Mouse (Mus musculus) forebrain, embryonic 11.5 days (tissue): ENCODE results near the gene Hhatl. TPM values are rescaled to one million over a fixed set of nuclear protein-coding genes. Genes with fewer than 3 reads are reported as not detected.

Source experiments
- ATAC-seq: fragments of 200-750 bp; cut with Nextera tagmentation; replicated peaks from 2 replicates; pipeline ENCODE4 v1.8.0; 2017; ENCODE audit warnings: moderate TSS enrichment; ENCODE audit not compliant: low FRiP score
- DNase-seq: peaks from one replicate; pipeline ENCODE4 v3.0.0-alpha.2; 2017; ENCODE audit warnings: low spot score
- H3K27ac ChIP-seq: fragments of 300-500 bp; sonication (generic); 2 replicates; pipeline ENCODE4 v1.5.1; 2014; ENCODE audit warnings: low read depth, low read length
- H3K27me3 ChIP-seq: fragments of 300-500 bp; sonication (generic); 2 replicates; pipeline ENCODE4 v1.6.1; 2014; ENCODE audit warnings: mild to moderate bottlenecking, low read length, mixed read lengths; ENCODE audit not compliant: control insufficient read depth, insufficient read depth
- H3K36me3 ChIP-seq: fragments of 300-500 bp; sonication (generic); 2 replicates; pipeline ENCODE4 v1.6.1; 2014; ENCODE audit warnings: mild to moderate bottlenecking, low read length, moderate library complexity, mixed read lengths; ENCODE audit not compliant: control insufficient read depth, insufficient read depth
- H3K4me1 ChIP-seq: fragments of 300-500 bp; sonication (generic); replicated peaks from 2 replicates; pipeline ENCODE4 v1.6.1; 2014; ENCODE audit warnings: low read length, mixed read lengths; ENCODE audit not compliant: control insufficient read depth, insufficient read depth
- H3K4me2 ChIP-seq: fragments of 300-500 bp; sonication (generic); 2 replicates; pipeline ENCODE4 v1.6.1; 2014; ENCODE audit warnings: low read depth, mild to moderate bottlenecking, low read length, moderate library complexity, mixed read lengths; ENCODE audit not compliant: severe bottlenecking
- H3K4me3 ChIP-seq: fragments of 300-500 bp; sonication (generic); 2 replicates; pipeline ENCODE4 v1.5.1; 2014; ENCODE audit warnings: low read depth, low read length
- H3K9ac ChIP-seq: fragments of 300-500 bp; sonication (generic); 2 replicates; pipeline ENCODE4 v1.6.1; 2014; ENCODE audit warnings: low read length
- H3K9me3 ChIP-seq: fragments of 300-500 bp; sonication (generic); 2 replicates; pipeline ENCODE4 v1.6.1; 2016; ENCODE audit warnings: low read length, mixed read lengths; ENCODE audit not compliant: control insufficient read depth
- WGBS: fragments of 180-500 bp; shearing (Covaris S2); extraction: QIAGEN DNeasy Blood & Tissue Kit; methylation state at CpG from one replicate; pipeline ENCODE4 v1.1.7; 2014; 5-methylcytosine and 5-hydroxymethylcytosine counted together
- polyA plus RNA-seq: library from polyadenylated mRNA; unstranded; fragments of >200 nt; fragmentation: Nextera tagmentation; extraction: Ambion mirVana; gene quantifications from 2 replicates; pipeline ENCODE4 v1.2.1, GENCODE M21; 2014

Hhatl gene
- polyA plus RNA-seq, 1 experiment from 2014 or later = 0.11 TPM

- H3K4me3 ChIP-seq = no peak overlapping the region
- WGBS = 15% methylated on average over 15 of the region's 15 CpGs
- no peaks in the 10 kb centered on the region for H3K36me3 ChIP-seq
- DNase-seq (no peak), ATAC-seq (peak; percentile 48)
- H3K9me3 ChIP-seq = no peaks in the 10 kb centered on the region
- peaks cover 13% of the 10 kb centered on the region for H3K4me1 ChIP-seq
- no peak overlapping the region for H3K27ac ChIP-seq
- peak overlapping the region; percentile 1; the same call in 1 of the 2 replicates for H3K9ac ChIP-seq
- no peaks in the 10 kb centered on the region for H3K27me3 ChIP-seq
- H3K4me2 ChIP-seq = no peak overlapping the region
Measured at GRCm38 (mm10) chr9:121810081-121810821, 17.9 kb upstream of the Hhatl start.

- DNase-seq (no peak), ATAC-seq (no peak)
- Histone ChIP-seq H3K4me1 (peaks cover 13% of the 10 kb centered on the region), H3K4me3 (no peak overlapping the region), H3K27ac (no peak overlapping the region), H3K27me3 (no peaks in the 10 kb centered on the region), H3K4me2 (no peak overlapping the region), H3K9me3 (no peaks in the 10 kb centered on the region), H3K36me3 (no peaks in the 10 kb centered on the region), H3K9ac (no peak overlapping the region)
- 40% methylated on average over 3 of the region's 3 CpGs for WGBS
Measured at GRCm38 (mm10) chr9:121808511-121808910, 16.2 kb upstream of the Hhatl start.

- Histone ChIP-seq H3K27ac (no peak overlapping the region), H3K4me3 (no peak overlapping the region), H3K9me3 (no peaks in the 10 kb centered on the region), H3K27me3 (no peaks in the 10 kb centered on the region), H3K9ac (no peak overlapping the region), H3K4me1 (peaks cover 13% of the 10 kb centered on the region), H3K4me2 (no peak overlapping the region), H3K36me3 (no peaks in the 10 kb centered on the region)
- ATAC-seq = no peak
- WGBS = 66% methylated on average over 7 of the region's 7 CpGs
- no peak for DNase-seq
Measured at GRCm38 (mm10) chr9:121807947-121808346, 15.6 kb upstream of the Hhatl start.

- 40% methylated on average over 1 of the region's 1 CpGs for whole genome bisulfite sequencing
- Histone ChIP-seq H3K4me3 (no peak overlapping the region), H3K9me3 (no peaks in the 10 kb centered on the region), H3K9ac (no peak overlapping the region), H3K27ac (no peak overlapping the region), H3K27me3 (no peaks in the 10 kb centered on the region), H3K36me3 (no peaks in the 10 kb centered on the region), H3K4me1 (peaks cover 13% of the 10 kb centered on the region), H3K4me2 (no peak overlapping the region)
- DNase-seq (no peak), ATAC-seq (no peak)
Measured at GRCm38 (mm10) chr9:121807546-121807945, 15.2 kb upstream of the Hhatl start.

GRCm38 (mm10) chr9:121802747-121803146 lies 10.4 kb upstream of the Hhatl start:
- DNase-seq (no peak), ATAC-seq (no peak)
- Histone ChIP-seq H3K4me1 (0 out of 2 replicates have a peak, but pooled peaks cover 4% of the 10 kb centered on the region), H3K9me3 (no peaks in the 10 kb centered on the region), H3K27ac (no peak overlapping the region), H3K36me3 (no peaks in the 10 kb centered on the region), H3K27me3 (no peaks in the 10 kb centered on the region), H3K4me3 (no peak overlapping the region), H3K9ac (no peak overlapping the region), H3K4me2 (no peak overlapping the region)
- WGBS = 80% methylated on average over 7 of the region's 7 CpGs

GRCm38 (mm10) chr9:121798887-121799520 lies 6.7 kb upstream of the Hhatl start:
- H3K4me2 ChIP-seq = no peak overlapping the region
- 42% methylated on average over 6 of the region's 6 CpGs for WGBS
- no peaks in the 10 kb centered on the region for H3K36me3 ChIP-seq
- ATAC-seq (no peak), DNase-seq (no peak)
- no peak overlapping the region for H3K27ac ChIP-seq
- H3K27me3 ChIP-seq = no peaks in the 10 kb centered on the region
- 0 out of 2 replicates have a peak, but pooled peaks cover 5% of the 10 kb centered on the region for H3K4me1 ChIP-seq
- H3K4me3 ChIP-seq = no peak overlapping the region
- H3K9ac ChIP-seq = no peak overlapping the region
- no peaks in the 10 kb centered on the region for H3K9me3 ChIP-seq

- H3K9ac ChIP-seq = no peak overlapping the region
- no peak overlapping the region for H3K27ac ChIP-seq
- H3K27me3 ChIP-seq = no peaks in the 10 kb centered on the region
- 16% methylated on average over 12 of the region's 12 CpGs for WGBS
- H3K4me1 ChIP-seq = 0 out of 2 replicates have a peak, but pooled peaks cover 5% of the 10 kb centered on the region
- ATAC-seq = no peak
- H3K4me3 ChIP-seq = no peak overlapping the region
- H3K4me2 ChIP-seq = no peak overlapping the region
- no peak for DNase-seq
- H3K9me3 ChIP-seq = no peaks in the 10 kb centered on the region
- no peaks in the 10 kb centered on the region for H3K36me3 ChIP-seq
Measured at GRCm38 (mm10) chr9:121797722-121798121, 5.4 kb upstream of the Hhatl start.

- no peak overlapping the region for H3K9ac ChIP-seq
Measured at GRCm38 (mm10) chr9:121794972-121795539, 2.7 kb upstream of the Hhatl start.

More at GRCm38 (mm10) chr9:121794972-121795539, 2.7 kb upstream of the Hhatl start:
- Histone ChIP-seq H3K9me3 (no peaks in the 10 kb centered on the region), H3K27me3 (no peaks in the 10 kb centered on the region), H3K36me3 (no peaks in the 10 kb centered on the region), H3K4me2 (no peak overlapping the region), H3K4me3 (no peak overlapping the region), H3K4me1 (0 out of 2 replicates have a peak, but pooled peaks cover 2% of the 10 kb centered on the region), H3K27ac (no peak overlapping the region)
- no peak for ATAC-seq
- WGBS = 74% methylated on average over 1 of the region's 1 CpGs
- no peak for DNase-seq
